ENCODE assay signal across 20 mouse cellular contexts in the genomic region with DNA sequence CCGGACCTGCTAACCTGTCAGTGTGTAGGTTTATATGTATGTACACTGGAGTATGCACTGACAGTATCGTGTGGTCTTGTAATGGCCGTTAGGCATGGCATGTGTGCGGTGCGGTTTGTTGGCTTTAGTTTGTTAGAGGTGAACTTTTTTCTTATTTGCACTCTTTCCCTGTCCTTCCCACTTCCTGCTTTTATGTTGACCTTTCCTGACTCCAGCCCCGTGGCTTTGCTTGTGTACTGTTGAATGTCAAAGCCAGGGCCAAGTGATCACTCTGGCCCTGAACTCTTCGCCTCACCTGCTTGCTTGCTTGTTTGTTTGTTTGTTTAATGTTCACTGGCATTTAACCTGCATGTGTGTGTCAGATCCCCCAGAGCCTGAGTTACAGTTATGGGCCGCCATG. TPM values are rescaled to one million over a fixed set of nuclear protein-coding genes. Genes with fewer than 3 reads are reported as not detected.
"Had no signal": no experiment of that assay in that cellular context is flagged by ENCODE, and none has a peak within 500 bp of the region (broad histone marks: within the 10 kb centered on the region; RNA-seq: fewer than 3 reads in every experiment).

No protein-coding gene starts in this region.

- H3K9ac ChIP-seq: intestine, embryonic 15.5 days; kidney, embryonic 15.5 days; limb, embryonic 13.5 days; liver, embryonic 13.5 days; lung, embryonic 14.5 days; midbrain, embryonic 12.5 days; midbrain, embryonic 15.5 days; neural tube, embryonic 12.5 days; neural tube, embryonic 15.5 days had no signal

- H3K27me3 ChIP-seq: intestine, embryonic 15.5 days; kidney, embryonic 15.5 days; limb, embryonic 13.5 days; midbrain, embryonic 12.5 days; midbrain, embryonic 15.5 days; neural tube, embryonic 12.5 days; neural tube, embryonic 15.5 days had no signal

- H3K4me2 ChIP-seq: intestine, embryonic 15.5 days; kidney, embryonic 15.5 days; limb, embryonic 13.5 days; liver, embryonic 13.5 days; lung, embryonic 14.5 days; midbrain, embryonic 12.5 days; midbrain, embryonic 15.5 days; neural tube, embryonic 12.5 days; neural tube, embryonic 15.5 days had no signal

- H3K9me3 ChIP-seq: intestine, embryonic 15.5 days; kidney, embryonic 15.5 days; limb, embryonic 10.5 days; limb, embryonic 13.5 days; liver, embryonic 13.5 days; midbrain, embryonic 12.5 days; midbrain, embryonic 15.5 days; neural tube, embryonic 12.5 days; neural tube, embryonic 15.5 days had no signal

- H3K27ac ChIP-seq: intestine, embryonic 15.5 days; kidney, embryonic 15.5 days; limb, embryonic 10.5 days; limb, embryonic 13.5 days; macrophage; midbrain, embryonic 12.5 days; midbrain, embryonic 15.5 days; neural tube, embryonic 12.5 days; neural tube, embryonic 15.5 days had no signal

- H3K4me3 ChIP-seq: intestine, embryonic 15.5 days; kidney, embryonic 15.5 days; limb, embryonic 10.5 days; limb, embryonic 13.5 days; liver, embryonic 13.5 days; midbrain, embryonic 12.5 days; midbrain, embryonic 15.5 days; neural tube, embryonic 12.5 days; neural tube, embryonic 15.5 days had no signal

- DNase-seq: kidney, adult 11 months; kidney, adult 8-10 months; kidney, postnatal 10 days; kidney, postnatal 36 days; liver, embryonic 13.5 days; lung, embryonic 14.5 days; lung, postnatal 10 days; right cerebral cortex, adult 18-20 months; right cerebral cortex, postnatal 14 days; right cerebral cortex, postnatal 4 days; thymus, postnatal 25 days had no signal

- H3K36me3 ChIP-seq: midbrain, embryonic 15.5 days had no signal

- ATAC-seq: intestine, embryonic 15.5 days; midbrain, embryonic 15.5 days had no signal

RNA-seq across cellular contexts. Expression of a gene that starts 46.6 kb away (rescaled TPM):
- polyA plus RNA-seq: macrophage had no signal
